Mouse (Mus musculus) C2C12 (cell line): ENCODE measurements around the gene Cox5a.

ENCODE experiments used
- CEBPB ChIP-seq: IDR thresholded peaks from one replicate; pipeline ENCODE4 v1.6.1; 2011; ENCODE audit warnings: low read depth, mild to moderate bottlenecking, control low read depth, moderate library complexity
- CTCF ChIP-seq: IDR thresholded peaks from one replicate; pipeline ENCODE4 v1.5.1; 2011; ENCODE audit not compliant: control insufficient read depth, insufficient read depth, insufficient read length
- FOSL1 ChIP-seq: IDR thresholded peaks from one replicate; pipeline ENCODE4 v1.8.0; 2011; ENCODE audit warnings: mild to moderate bottlenecking, low read length; ENCODE audit not compliant: poor library complexity, insufficient read depth, severe bottlenecking
- MAX ChIP-seq: IDR thresholded peaks from one replicate; pipeline ENCODE4 v1.6.1; 2011; ENCODE audit warnings: mild to moderate bottlenecking, control low read depth
- MYOD1 ChIP-seq: IDR thresholded peaks from one replicate; pipeline ENCODE4 v1.6.1; 2011; ENCODE audit warnings: low read depth; ENCODE audit not compliant: control insufficient read depth, insufficient read length
- USF1 ChIP-seq: IDR thresholded peaks from one replicate; pipeline ENCODE4 v1.6.1; 2011; ENCODE audit warnings: low read depth, mild to moderate bottlenecking, control low read depth, moderate library complexity

DNA sequence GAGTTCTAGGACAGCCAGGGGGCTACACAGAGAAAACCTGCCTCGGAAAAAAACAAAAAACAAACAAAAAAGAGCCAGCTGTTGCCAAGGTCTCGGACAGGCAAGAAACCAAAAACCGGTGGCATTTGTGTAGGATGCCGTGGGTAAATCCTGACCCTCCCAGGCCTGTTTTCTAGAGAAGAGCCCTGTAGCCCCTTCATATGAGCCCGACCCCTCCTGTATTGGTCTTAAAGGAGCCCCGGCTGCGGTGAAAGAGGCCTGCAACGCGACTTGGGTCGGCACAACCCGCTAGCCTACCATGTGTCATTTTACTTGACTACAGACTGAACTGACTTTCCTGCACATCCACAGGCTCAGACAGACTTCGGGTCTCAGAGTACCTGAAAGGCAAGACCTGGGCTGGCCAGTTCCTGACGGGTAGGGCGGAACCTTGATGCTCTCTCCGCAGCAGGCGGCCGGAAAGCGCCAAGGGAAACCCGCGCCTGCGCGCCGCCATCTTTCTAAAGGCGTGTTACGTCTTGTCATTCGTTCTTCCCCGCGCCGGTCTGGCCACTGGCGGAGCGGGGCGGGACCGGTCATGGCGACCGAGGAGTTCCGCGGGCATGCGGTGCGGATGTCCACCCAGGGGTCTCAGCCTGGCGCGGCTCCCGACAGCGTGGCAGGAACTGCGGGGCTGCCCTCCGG is 16.1 kb downstream of the Cox5a start, which contains the start of gene Fam219b:
- no peak for TF ChIP-seq FOSL1
- TF ChIP-seq CTCF: no peak
- TF ChIP-seq USF1: no peak
- no peak for TF ChIP-seq MYOD1
- no peak for TF ChIP-seq MAX
- no peak for TF ChIP-seq CEBPB
